Mouse (Mus musculus) forebrain, embryonic 14.5 days (tissue): ENCODE data around the gene Hist1h2bq. TPM values are rescaled to one million over a fixed set of nuclear protein-coding genes. Genes with fewer than 3 reads are reported as not detected.
"Not testable (repeated sequence)": the region's sequence is repeated elsewhere in the genome, so short reads cannot be mapped to it uniquely, and the experiment has no call there.

ENCODE experiments used
- ATAC-seq: fragments of 200-750 bp; cut with Nextera tagmentation; 2 replicates; pipeline ENCODE4 v1.8.0; 2017; ENCODE audit warnings: mild to moderate bottlenecking, moderate library complexity
- DNase-seq: peaks from one replicate; pipeline ENCODE4 v3.0.0-alpha.2; 2015; ENCODE audit warnings: low spot score
- H3K27ac ChIP-seq: fragments of 300-500 bp; sonication (generic); 2 replicates; pipeline ENCODE4 v1.5.1; 2014; ENCODE audit warnings: low read depth, mild to moderate bottlenecking, control low read depth, low read length, moderate library complexity
- H3K27me3 ChIP-seq: fragments of 300-500 bp; sonication (generic); replicated peaks from 2 replicates; pipeline ENCODE4 v1.6.1; 2014; ENCODE audit warnings: low read length, control low read depth, mixed read lengths; ENCODE audit not compliant: control insufficient read depth, insufficient read depth
- H3K36me3 ChIP-seq: fragments of 300-500 bp; sonication (generic); 2 replicates; pipeline ENCODE4 v1.6.1; 2014; ENCODE audit warnings: low read length, control low read depth; ENCODE audit not compliant: control insufficient read depth, insufficient read depth
- H3K4me1 ChIP-seq: fragments of 300-500 bp; sonication (generic); 2 replicates; pipeline ENCODE4 v1.6.1; 2014; ENCODE audit warnings: antibody characterized with exemption, low read length, control low read depth; ENCODE audit not compliant: control insufficient read depth, insufficient read depth
- H3K4me2 ChIP-seq: fragments of 300-500 bp; sonication (generic); 2 replicates; pipeline ENCODE4 v1.6.1; 2014; ENCODE audit warnings: mild to moderate bottlenecking, control low read depth, low read length
- H3K4me3 ChIP-seq: fragments of 300-500 bp; sonication (generic); 2 replicates; pipeline ENCODE4 v1.5.1; 2014; ENCODE audit warnings: low read depth, low read length, control low read depth
- H3K9ac ChIP-seq: fragments of 300-500 bp; sonication (generic); 2 replicates; pipeline ENCODE4 v1.6.1; 2014; ENCODE audit warnings: mild to moderate bottlenecking, low read length, control low read depth, moderate library complexity
- H3K9me3 ChIP-seq: fragments of 300-500 bp; sonication (generic); replicated peaks from 2 replicates; pipeline ENCODE4 v1.6.1; 2016; ENCODE audit warnings: low read length, control low read depth, mixed read lengths; ENCODE audit not compliant: control insufficient read depth
- WGBS: fragments of 180-500 bp; shearing (Covaris S2); extraction: QIAGEN DNeasy Blood & Tissue Kit; methylation state at CpG from one replicate; pipeline ENCODE4 v1.1.7; 2014; 5-methylcytosine and 5-hydroxymethylcytosine counted together
- polyA plus RNA-seq: library from polyadenylated mRNA; unstranded; fragments of >200 nt; fragmentation: Nextera tagmentation; extraction: Ambion mirVana; gene quantifications from 2 replicates; pipeline ENCODE4 v1.2.1, GENCODE M21; 2014

The Hist1h2bq gene
- polyA plus RNA-seq, 1 experiment from 2014 or later: 17.1 TPM

DNA sequence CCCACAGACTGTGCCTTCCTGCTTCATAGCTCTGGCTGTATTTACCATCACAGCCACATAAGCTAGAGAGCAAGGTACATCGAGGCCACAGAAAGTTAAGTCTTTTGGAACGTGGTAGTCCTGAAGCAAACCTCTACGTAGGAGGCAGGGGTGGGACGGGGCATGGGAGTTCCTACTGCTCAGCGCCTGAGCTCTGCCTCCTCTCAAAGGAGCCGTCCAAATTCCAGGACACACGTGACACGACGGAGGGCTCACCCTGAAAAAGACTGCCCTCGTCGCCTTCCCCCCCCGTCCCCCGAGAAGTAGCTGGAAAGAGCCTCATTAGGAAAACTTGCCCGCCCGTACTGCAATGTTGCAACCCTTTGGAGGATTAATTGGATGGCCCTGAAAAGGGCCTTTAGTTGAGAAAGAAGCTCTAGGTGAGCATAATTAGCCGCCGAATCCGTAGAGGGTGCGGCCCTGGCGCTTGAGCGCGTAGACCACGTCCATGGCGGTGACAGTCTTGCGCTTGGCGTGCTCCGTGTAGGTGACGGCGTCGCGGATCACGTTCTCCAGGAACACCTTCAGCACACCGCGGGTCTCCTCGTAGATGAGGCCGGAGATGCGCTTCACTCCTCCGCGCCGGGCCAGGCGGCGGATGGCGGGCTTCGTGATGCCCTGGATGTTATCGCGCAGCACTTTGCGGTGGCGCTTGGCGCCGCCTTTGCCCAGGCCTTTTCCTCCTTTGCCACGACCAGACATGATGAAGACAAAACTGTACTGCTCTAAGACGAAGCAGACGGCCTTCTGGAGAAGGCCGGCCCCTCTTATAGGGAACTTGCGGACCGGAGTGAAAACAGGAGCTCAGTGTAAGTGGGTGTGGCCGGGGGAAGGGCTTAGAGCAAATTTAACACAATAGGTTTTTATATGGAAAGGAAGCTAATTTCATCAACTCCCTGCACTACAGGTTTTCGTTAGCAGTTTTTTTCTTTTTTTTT lies 21.7 kb upstream of the Hist1h2bq start, which contains the start of gene Hist1h4n:
Gene Hist1h4n (minus strand): TSS at position 779 of the 977 bp plus-strand sequence.
- not testable (repeated sequence) for H3K4me1 ChIP-seq, H3K9me3 ChIP-seq, H3K27me3 ChIP-seq, H3K27ac ChIP-seq, H3K36me3 ChIP-seq, H3K4me3 ChIP-seq, DNase-seq, H3K9ac ChIP-seq
- ATAC-seq: peak; percentile 85
- WGBS: 0% methylated on average over 20 of the region's 58 CpGs
- peak within 1 kb of the TSS; percentile 33; the same call in 1 of the 2 replicates for H3K4me2 ChIP-seq

DNA sequence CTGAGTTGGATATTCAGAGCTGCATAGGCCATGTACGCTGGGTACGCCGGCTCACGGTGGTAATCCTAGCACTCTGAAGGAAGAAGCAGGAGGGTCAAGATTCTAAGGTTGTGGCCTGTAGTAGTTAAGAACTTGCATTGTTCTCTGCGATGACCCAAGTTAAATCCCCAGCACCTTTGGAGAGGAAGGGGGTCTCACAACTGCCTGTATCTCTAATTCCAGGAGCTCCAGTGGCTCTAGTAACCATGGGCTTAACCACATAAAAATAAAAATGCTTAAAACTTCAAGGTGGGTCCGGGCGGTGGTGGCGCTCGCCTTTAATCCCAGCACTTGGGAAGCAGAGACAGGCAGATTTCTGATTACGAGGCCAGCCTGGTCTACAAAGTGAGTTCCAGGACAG lies 20.3 kb upstream of the Hist1h2bq start:
- Histone ChIP-seq H3K4me2 (no peak overlapping the region), H3K9ac (no peak overlapping the region), H3K9me3 (no peaks in the 10 kb centered on the region), H3K27ac (no peak overlapping the region), H3K27me3 (no peaks in the 10 kb centered on the region), H3K4me1 (no peaks in the 10 kb centered on the region), H3K36me3 (no peaks in the 10 kb centered on the region), H3K4me3 (no peak overlapping the region)
- DNase-seq (no peak), ATAC-seq (no peak)
- WGBS: 83% methylated on average over 10 of the region's 10 CpGs

DNA sequence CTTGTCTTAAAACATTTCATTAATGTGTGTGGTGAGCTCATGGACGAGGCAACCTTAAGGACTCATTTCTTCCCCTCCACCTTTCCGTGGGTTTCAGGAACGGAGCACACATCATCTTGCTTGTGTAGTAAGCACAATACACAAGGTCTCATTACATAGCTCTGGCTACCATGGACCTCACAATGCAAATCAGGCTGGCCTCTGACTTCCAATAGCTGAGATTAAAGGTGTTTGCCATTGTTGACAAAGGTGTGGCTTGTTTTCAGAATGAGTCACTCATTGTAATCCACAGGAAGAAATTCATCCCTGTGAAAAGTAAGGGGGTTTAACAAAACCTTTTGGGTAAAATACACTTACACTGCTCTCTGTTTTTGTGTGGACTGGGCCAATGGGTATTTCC lies 18.5 kb upstream of the Hist1h2bq start:
- Histone ChIP-seq H3K9me3 (no peaks in the 10 kb centered on the region), H3K36me3 (no peaks in the 10 kb centered on the region), H3K4me3 (no peak overlapping the region), H3K27me3 (no peaks in the 10 kb centered on the region), H3K4me1 (no peaks in the 10 kb centered on the region), H3K27ac (no peak overlapping the region), H3K4me2 (no peak overlapping the region), H3K9ac (no peak overlapping the region)
- DNase-seq: no peak
- WGBS: 76% methylated on average over 3 of the region's 3 CpGs
- ATAC-seq: no peak

DNA sequence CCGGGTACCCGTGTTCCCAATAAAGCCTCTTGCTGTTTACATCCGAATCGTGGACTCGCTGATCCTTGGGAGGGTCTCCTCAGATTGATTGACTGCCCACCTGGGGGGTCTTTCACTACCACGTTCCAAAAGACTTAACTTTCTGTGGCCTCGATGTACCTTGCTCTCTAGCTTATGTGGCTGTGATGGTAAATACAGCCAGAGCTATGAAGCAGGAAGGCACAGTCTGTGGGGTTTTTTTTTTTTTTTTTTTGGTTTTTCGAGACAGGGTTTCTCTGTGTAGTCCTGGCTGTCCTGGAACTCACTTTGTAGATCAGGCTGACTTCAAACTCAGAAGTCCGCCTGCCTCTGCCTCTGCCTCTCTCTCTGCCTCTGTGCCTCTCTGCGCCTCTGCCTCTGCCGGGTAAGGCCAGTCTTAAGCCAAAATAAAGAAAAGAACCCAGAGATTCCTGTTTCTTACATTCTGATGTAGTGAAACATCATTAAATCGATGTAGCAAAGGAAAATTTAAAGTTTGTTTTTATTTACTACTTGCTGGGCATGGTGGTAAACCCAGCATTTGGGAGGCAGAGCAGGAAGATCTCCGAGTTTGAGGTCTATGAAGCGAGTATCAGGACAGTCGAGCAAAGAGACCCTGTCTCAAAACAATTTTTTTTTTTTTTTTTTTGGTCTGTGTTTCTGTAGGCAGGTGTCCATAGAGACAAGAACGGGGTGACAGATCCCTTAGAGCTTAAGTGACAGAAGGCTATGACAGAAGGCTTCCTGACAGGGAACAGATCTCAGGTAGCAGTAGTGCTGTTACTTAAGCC lies 10.3 kb upstream of the Hist1h2bq start:
- H3K9me3 ChIP-seq, H3K27ac ChIP-seq, ATAC-seq, H3K4me1 ChIP-seq, H3K4me2 ChIP-seq, DNase-seq, H3K36me3 ChIP-seq, H3K9ac ChIP-seq, H3K4me3 ChIP-seq, H3K27me3 ChIP-seq: not testable (repeated sequence)
- WGBS: 52% methylated on average over 6 of the region's 16 CpGs

DNA sequence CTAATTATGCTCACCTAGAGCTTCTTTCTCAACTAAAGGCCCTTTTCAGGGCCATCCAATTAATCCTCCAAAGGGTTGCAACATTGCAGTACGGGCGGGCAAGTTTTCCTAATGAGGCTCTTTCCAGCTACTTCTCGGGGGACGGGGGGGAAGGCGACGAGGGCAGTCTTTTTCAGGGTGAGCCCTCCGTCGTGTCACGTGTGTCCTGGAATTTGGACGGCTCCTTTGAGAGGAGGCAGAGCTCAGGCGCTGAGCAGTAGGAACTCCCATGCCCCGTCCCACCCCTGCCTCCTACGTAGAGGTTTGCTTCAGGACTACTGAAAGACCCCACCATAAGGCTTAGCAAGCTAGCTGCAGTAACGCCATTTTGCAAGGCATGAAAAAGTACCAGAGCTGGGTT lies 2.1 kb upstream of the Hist1h2bq start:
- H3K4me3 ChIP-seq: 0 out of 2 replicates have a peak overlapping the region, but pooled peaks have one; percentile 19
- 0% methylated on average over 10 of the region's 14 CpGs for WGBS
- not testable (repeated sequence) for H3K27me3 ChIP-seq, DNase-seq, H3K4me1 ChIP-seq, H3K9ac ChIP-seq, H3K27ac ChIP-seq, H3K9me3 ChIP-seq, H3K36me3 ChIP-seq
- peak overlapping the region; percentile 40 for H3K4me2 ChIP-seq
- ATAC-seq: peak; percentile 40

DNA sequence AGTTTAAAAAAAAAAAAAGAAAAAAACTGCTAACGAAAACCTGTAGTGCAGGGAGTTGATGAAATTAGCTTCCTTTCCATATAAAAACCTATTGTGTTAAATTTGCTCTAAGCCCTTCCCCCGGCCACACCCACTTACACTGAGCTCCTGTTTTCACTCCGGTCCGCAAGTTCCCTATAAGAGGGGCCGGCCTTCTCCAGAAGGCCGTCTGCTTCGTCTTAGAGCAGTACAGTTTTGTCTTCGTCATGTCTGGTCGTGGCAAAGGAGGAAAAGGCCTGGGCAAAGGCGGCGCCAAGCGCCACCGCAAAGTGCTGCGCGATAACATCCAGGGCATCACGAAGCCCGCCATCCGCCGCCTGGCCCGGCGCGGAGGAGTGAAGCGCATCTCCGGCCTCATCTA lies 1.5 kb upstream of the Hist1h2bq start, which contains the start of gene Hist1h4m:
Gene Hist1h4m (plus strand): TSS at position 208 of the 400 bp plus-strand sequence.
- not testable (repeated sequence) for H3K4me1 ChIP-seq, H3K9ac ChIP-seq, DNase-seq, H3K27me3 ChIP-seq, H3K36me3 ChIP-seq, H3K27ac ChIP-seq, H3K9me3 ChIP-seq
- H3K4me2 ChIP-seq: peak within 1 kb of the TSS; percentile 40
- 0 out of 2 replicates have a peak within 1 kb of the TSS, but pooled peaks have one; percentile 19 for H3K4me3 ChIP-seq
- WGBS: no CpG with 5 or more reads among the region's 24 CpGs
- peak; percentile 63 for ATAC-seq

DNA sequence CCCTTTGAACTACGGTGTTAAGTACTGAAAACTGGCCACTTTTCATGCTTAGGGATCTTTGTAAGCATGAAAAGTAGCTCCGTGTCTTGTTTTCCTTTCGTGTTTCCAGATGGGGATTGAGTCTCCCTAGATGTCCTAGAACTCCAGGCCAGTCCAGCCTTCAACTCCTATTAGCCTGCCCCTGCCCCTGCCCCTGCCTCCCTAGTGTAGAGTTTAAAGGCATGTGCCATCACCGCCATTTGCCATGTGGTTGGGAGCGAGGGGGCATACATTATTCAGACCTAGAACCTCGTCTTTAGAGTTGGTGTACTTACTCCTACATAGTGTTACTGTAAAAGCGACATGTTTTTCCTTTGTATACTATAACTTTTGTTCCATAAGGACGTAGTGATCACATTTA lies 1.1 kb upstream of the Hist1h2bq start:
- H3K27me3 ChIP-seq, H3K36me3 ChIP-seq, H3K27ac ChIP-seq, H3K9me3 ChIP-seq, H3K4me1 ChIP-seq, DNase-seq, H3K9ac ChIP-seq, H3K4me2 ChIP-seq, H3K4me3 ChIP-seq: not testable (repeated sequence)
- ATAC-seq: peak; percentile 22
- no CpG with 5 or more reads among the region's 8 CpGs for WGBS

DNA sequence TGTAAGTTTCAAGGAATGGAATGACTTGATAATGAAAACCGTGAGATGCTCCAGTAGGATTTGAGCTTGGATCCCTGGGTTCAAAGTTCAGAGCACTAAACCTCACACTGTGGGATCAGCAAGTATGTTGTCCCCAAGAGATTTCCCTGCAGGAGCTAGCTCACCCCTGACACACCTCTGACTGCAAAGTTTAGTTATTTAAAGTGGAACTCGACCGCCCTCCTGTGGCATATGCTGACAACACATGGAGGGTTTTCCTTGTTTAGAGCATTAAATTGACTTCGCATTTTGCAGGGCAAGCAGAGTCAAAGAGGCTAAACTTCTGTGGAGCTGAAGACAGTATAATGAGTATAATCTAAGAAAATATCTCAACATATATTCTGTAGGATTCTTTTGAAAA lies 6.9 kb downstream of the Hist1h2bq start:
- ATAC-seq: peak; percentile 70
- not testable (repeated sequence) for H3K4me1 ChIP-seq, H3K27ac ChIP-seq, H3K36me3 ChIP-seq, H3K27me3 ChIP-seq, H3K4me2 ChIP-seq, H3K4me3 ChIP-seq, H3K9ac ChIP-seq, H3K9me3 ChIP-seq, DNase-seq
- no CpG with 5 or more reads among the region's 4 CpGs for WGBS
